Mouse (Mus musculus): ENCODE measurements around the gene Magt1.
A peak's percentile ranks its signal among the peaks of the same experiment; 100 is the strongest.
"Not testable (repeated sequence)": the region's sequence is repeated elsewhere in the genome, so short reads cannot be mapped to it uniquely, and the experiment has no call there.

Magt1 gene

GRCm38 (mm10) chrX:106011465-106012159, at the start of gene Magt1:
Magt1 (minus strand) TSS chrX:106011906.
- peak; percentile 73 to 75 for DNase-seq

GRCm38 (mm10) chrX:106048191-106048590, 36.5 kb upstream of the Magt1 start:
- DNase-seq = no peak

DNA sequence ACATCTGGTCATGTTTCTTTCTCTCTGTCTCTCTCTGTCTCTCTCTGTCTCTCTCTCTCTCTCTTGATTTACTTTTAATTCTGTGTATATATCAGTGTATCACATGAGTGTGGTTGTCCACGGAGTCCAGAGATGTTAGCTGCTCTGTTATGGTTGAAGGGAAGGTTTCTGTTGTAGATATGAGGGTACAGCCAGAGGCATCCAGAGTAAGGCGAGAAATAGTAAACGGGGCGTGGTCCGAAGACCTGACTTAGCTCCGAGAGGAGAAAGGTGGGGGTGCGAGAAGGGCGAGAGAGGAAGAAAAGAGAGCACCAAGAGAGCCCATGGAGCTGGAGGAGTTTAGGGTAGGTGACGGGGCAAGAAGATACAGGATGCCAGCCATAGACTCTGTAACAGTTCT, 34.2 kb upstream of the Magt1 start:
- DNase-seq = no peak

DNA sequence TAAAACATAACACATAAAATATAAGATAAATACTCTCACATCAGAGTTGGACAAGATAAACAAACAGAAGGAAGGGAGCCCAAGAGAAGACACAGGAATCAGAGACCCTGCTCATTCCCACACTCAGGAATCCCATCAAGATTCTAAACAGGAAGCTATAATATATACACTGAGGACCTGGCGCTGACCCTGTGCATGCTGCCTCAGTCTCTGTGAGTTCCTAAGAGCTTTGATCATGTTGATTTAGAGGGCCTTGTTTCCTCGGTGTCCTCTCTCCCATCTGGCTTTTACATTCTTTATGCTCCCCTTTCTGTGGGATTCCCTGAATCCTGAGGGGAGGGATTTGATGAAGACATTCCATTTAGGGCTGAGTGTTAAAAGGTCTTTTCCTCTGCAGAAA, 33.7 kb upstream of the Magt1 start:
- no peak for DNase-seq

DNA sequence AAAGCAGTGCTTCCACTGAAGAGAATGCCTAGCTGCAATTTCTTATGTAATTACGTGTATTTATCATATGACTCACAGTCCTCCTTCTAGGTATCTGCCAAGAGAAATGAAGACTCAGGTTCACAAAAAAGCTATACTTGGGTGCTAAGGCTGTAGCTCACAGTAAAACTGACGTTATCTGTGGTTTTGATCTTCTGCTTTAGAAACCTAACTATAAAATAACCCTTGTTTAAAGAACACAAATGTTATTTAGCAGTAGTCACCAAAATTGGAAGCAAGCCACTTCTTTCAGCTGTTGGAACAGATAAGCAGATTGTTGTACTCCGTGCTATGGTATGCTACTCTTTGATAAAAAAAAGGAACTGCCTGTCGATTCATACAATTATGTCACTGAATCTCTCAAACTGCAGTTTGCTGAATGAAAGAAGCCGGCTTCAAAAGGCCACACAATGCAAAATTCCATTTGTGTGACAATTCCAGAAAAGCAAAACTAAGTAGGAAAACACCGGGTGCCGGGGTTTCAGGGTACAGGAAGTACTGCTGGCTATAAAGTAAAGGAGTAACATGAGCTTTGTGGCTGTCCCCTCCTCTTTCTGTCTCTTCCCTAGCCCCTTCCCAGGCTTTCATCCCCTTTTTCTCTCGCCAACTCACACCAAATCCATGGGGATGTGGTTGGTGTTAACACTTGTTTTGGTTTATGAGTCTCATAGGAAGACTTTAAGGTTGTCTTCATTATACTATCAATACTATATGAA, 32.3 kb upstream of the Magt1 start:
- DNase-seq = no peak

GRCm38 (mm10) chrX:106037185-106037752, 25.6 kb upstream of the Magt1 start:
- DNase-seq = no peak

DNA sequence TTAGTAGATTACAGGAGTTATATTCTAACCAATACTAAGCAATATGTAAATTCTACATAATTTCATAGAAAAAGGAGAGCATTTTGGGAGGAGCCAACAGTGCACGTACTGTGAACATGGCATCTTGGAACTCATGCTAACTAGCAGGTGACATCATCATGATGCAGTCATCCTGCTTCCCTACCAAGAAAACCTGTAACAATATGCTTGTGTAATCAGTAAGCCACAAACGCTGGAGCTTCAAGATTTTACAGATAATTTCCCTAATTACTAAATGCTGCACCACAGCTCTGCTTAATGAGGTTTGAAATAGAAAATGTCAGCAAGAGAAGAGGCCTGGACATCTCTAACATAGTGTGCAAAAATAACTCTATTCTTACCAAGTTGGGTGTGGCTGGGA, 24.0 kb upstream of the Magt1 start:
- no peak for DNase-seq

DNA sequence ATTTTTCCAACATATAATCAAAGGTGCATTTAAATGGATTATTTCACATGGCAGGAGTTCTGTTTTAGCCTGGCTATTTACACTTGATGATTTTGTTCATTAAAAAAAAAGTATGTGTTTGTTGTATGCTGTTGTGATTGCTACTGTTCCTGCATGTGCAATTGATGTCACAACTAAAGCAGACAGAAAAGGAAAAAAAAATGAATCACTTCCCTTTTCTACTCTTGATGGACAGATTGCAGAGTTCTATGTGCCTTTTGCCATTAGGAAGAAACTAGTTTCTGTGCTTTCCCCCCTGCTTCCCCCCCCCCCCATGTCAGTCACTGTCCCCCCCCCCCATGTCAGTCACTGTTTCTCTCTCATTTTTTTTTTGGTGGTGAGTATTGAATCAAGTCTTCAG, 19.4 kb upstream of the Magt1 start:
- no peak for DNase-seq

DNA sequence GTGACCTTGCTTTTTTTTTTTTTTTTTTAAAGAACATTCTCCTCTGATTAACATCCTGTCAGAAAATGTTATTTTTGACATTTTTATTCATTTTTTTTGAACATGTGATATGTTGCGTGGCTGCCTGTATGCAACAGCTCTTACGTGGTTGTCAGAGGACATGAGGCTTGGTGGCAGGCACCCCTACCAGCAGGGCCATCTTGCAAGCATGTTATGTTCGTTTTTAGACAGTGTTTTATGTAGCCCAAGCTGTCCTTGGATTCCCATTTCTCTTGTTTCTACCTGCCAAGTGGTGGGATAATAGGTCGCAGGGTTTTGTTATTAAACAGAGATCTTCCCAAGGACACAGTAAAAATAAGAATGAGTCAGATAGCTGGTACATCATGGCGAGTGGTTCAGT, 18.5 kb upstream of the Magt1 start:
- DNase-seq = no peak

GRCm38 (mm10) chrX:106027343-106027674, 15.6 kb upstream of the Magt1 start:
- DNase-seq = no peak

GRCm38 (mm10) chrX:106026418-106027342, 15.0 kb upstream of the Magt1 start, which contains the start of gene Atp7a:
Atp7a (plus strand) TSS chrX:106027276.
- DNase-seq = peak; percentile 82 to 87

- no peak for DNase-seq
Observed at GRCm38 (mm10) chrX:106017516-106017915, 5.8 kb upstream of the Magt1 start.

GRCm38 (mm10) chrX:106017102-106017501, 5.4 kb upstream of the Magt1 start:
- DNase-seq = no peak

DNA sequence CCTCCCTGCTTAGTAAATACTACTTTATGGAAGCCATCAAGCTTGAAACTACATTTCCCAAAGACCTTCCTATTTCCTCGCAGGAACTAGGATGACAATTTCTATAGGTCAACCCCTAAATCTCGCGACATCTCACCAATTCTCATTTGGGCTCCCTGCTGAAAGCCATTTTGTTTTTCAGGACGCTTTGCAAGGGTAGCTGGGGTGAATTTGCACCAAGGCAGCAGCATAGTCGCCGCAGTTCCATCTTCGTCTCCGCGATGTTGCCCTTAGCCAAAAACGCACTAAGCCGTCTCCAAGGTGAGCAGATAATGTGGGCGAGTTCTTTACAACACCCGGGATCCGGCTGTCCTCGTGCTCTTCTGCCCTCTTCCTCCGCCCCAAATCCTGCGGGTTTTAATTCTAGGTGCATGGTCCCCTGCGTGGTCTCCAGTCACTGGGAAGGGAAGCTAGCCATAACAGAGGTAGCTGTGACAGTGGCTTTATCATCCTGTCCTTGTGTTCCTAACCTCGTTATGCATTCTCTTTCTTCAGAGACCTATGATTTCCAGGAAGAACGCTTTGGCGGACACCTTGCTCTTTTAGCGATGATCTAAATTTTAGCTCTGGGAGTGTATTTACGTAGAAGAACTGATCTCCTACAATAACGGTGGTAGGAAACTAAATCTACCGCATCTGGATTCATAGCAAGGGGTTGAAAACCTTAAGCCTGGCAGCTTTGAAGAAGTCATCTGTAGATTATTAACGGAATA, 4.0 kb upstream of the Magt1 start, which contains the start of gene Cox7b:
Cox7b (plus strand) TSS at position 130 of the 752 bp plus-strand sequence.
- DNase-seq = peak; percentile 31 to 54

DNA sequence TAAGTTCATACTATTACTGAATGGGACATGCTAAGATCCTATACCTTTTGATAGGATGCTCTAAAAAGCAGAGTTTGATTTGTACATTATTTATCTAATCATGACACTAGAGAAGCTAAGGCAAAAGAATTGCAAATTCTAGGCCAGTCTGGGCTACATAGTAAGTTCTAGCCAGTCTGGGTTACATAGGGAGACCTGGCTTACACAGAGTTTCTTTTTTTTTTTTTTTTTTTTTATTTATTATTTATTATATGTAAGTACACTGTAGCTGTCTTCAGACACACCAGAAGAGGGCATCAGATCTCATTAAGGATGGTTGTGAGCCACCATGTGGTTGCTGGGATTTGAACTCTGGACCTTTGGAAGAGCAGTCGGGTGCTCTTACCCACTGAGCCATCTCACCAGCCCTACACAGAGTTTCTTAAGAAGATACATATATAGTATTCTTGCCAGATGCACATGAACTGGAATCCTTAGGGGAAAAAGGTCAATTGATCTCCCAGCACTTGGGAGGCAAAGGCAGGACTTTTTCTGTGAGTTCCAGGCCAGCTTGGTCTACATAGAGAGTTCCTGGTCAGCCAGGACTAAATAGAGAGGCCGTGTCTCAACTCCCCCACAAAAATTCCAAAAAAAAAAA, 3.2 kb upstream of the Magt1 start:
- DNase-seq = not testable (repeated sequence)

- DNase-seq = peak in 1 of 2 experiments; percentile 40
Observed at GRCm38 (mm10) chrX:106013217-106013616, 1.5 kb upstream of the Magt1 start.

- DNase-seq = no peak
Observed at GRCm38 (mm10) chrX:106012559-106012958, 853 bp upstream of the Magt1 start.

DNA sequence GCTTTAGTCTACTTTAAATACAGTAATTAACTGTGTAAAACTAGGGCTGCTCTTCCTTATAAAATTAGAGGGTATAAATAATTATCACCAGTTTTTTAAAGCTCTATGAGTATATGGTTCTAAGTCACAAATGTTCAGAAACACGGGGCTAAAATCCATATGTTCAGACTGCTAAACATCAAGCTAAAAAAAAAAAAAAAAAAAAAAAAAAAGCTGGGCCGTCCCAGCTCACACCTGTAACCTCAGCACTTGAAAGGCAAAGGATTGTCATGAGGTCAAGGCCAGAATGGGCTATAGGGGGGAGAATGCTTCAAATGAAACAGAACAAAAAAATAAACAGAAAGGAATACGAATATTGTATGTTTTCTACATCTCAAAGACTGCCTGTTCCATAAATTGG, 944 bp downstream of the Magt1 start:
- no peak for DNase-seq

GRCm38 (mm10) chrX:106001605-106002004, 10.1 kb downstream of the Magt1 start:
- DNase-seq = no peak

DNA sequence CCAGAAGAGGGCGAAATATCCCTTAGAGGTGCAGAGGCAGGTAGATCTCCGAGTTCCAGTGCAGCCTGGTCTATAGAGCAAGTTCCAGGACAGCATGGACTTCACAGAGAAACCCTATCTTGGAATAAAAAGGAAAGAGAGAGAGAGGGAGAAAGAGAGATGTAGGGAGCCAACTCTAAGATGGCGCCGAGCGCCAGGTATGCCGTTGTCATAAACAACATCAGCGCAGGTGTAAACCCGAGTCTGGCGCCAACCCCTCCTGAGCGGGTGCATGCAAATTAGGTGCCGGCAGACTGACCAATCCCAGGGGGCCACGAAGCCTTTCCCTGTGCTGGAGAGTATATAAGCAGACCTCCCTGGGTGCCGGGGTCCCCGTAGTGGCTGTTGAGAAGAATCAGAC, 54.6 kb downstream of the Magt1 start:
- DNase-seq = not testable (repeated sequence)

GRCm38 (mm10) chrX:105953999-105954398, 57.7 kb downstream of the Magt1 start:
- DNase-seq = no peak

GRCm38 (mm10) chrX:105946357-105946756, 65.3 kb downstream of the Magt1 start:
- no peak for DNase-seq
